ENCODE assay signal across 12 mouse cellular contexts in genomic region chr6:90541367-90541772, GRCm38 (mm10). TPM values are rescaled to one million over a fixed set of nuclear protein-coding genes. Genes with fewer than 3 reads are reported as not detected.
DNase-seq lines count a peak whose midpoint lies in the region; ATAC-seq and TF ChIP-seq lines count a peak whose summit lies in the region.
"Had no signal": no experiment of that assay in that cellular context is flagged by ENCODE, and none has a peak within 500 bp of the region (broad histone marks: within the 10 kb centered on the region; RNA-seq: fewer than 3 reads in every experiment).

No protein-coding gene starts in this region.

- no peak for DNase-seq in liver, adult 2 months (ENCODE audit: extremely low read depth, low read depth, low spot score)
- DNase-seq in midbrain, embryonic 10.5 days (ENCODE audit: low spot score), result no peak
- DNase-seq in frontal cortex, postnatal 10 days (ENCODE audit: low spot score in 2 of 2), result no peak
- no peak for DNase-seq in cerebellum, postnatal 36 days
- DNase-seq in heart, adult 11 months, result no peak
- DNase-seq: adrenal gland, adult 8-10 months; kidney, adult 18-20 months; kidney, postnatal 36 days had no signal

- H3K4me1 ChIP-seq in liver, adult 2 months (ENCODE audit: control insufficient read depth, insufficient read depth, low read length), result peaks cover 44% of the 10 kb centered on the region
- no peaks in the 10 kb centered on the region for H3K4me1 ChIP-seq in liver, embryonic 12.5 days
- no peaks in the 10 kb centered on the region; the same call in 1 of the 2 replicates for H3K4me1 ChIP-seq in forebrain, embryonic 16.5 days (replicated peaks; ENCODE audit: control insufficient read depth, insufficient read depth, low read length)
- peaks cover 30% of the 10 kb centered on the region for H3K4me1 ChIP-seq in midbrain, embryonic 10.5 days
- H3K4me1 ChIP-seq in neural tube, embryonic 14.5 days (ENCODE audit: control insufficient read depth, insufficient read depth, low read length), result no peaks in the 10 kb centered on the region

- no peaks in the 10 kb centered on the region for H3K9me3 ChIP-seq in liver, embryonic 12.5 days (replicated peaks)
- no peaks in the 10 kb centered on the region for H3K9me3 ChIP-seq in forebrain, embryonic 16.5 days (ENCODE audit: control insufficient read depth, low read length)
- no peaks in the 10 kb centered on the region for H3K9me3 ChIP-seq in midbrain, embryonic 10.5 days (replicated peaks)
- H3K9me3 ChIP-seq in neural tube, embryonic 14.5 days (ENCODE audit: control insufficient read depth, low read length), result no peaks in the 10 kb centered on the region

- no peaks in the 10 kb centered on the region for H3K27me3 ChIP-seq in liver, adult 2 months (ENCODE audit: control insufficient read depth, insufficient read depth, low read length)
- H3K27me3 ChIP-seq in liver, embryonic 12.5 days (replicated peaks), result peaks cover 7% of the 10 kb centered on the region
- H3K27me3 ChIP-seq in forebrain, embryonic 16.5 days (replicated peaks; ENCODE audit: control insufficient read depth, insufficient read depth, low read length), result no peaks in the 10 kb centered on the region
- peaks cover 4% of the 10 kb centered on the region; the same call in 1 of the 2 replicates for H3K27me3 ChIP-seq in midbrain, embryonic 10.5 days (ENCODE audit: low read depth, poor library complexity, severe bottlenecking)
- H3K27me3 ChIP-seq in neural tube, embryonic 14.5 days (ENCODE audit: control insufficient read depth, insufficient read depth, low read length), result no peaks in the 10 kb centered on the region

- no peak overlapping the region for H3K4me2 ChIP-seq in liver, embryonic 12.5 days
- no peak overlapping the region for H3K4me2 ChIP-seq in forebrain, embryonic 16.5 days (ENCODE audit: low read length)
- H3K4me2 ChIP-seq in neural tube, embryonic 14.5 days (ENCODE audit: low read depth, low read length), result no peak overlapping the region
- H3K4me2 ChIP-seq: liver, embryonic 11.5 days had no signal

- peak overlapping the region; percentile 65 for H3K9ac ChIP-seq in liver, adult 2 months (ENCODE audit: low read depth, low read length)
- no peak overlapping the region for H3K9ac ChIP-seq in liver, embryonic 12.5 days
- H3K9ac ChIP-seq in forebrain, embryonic 16.5 days (replicated peaks; ENCODE audit: low read depth, low read length), result no peak overlapping the region
- H3K9ac ChIP-seq in neural tube, embryonic 14.5 days (replicated peaks; ENCODE audit: low read depth, low read length), result no peak overlapping the region

- 49% methylated on average over 5 of the region's 5 CpGs for WGBS in liver, adult 2 months
- 62% methylated on average over 5 of the region's 5 CpGs for WGBS in liver, embryonic 12.5 days (ENCODE audit: insufficient replicate concordance)
- 24% methylated on average over 5 of the region's 5 CpGs for WGBS in forebrain, embryonic 16.5 days
- 35% methylated on average over 5 of the region's 5 CpGs for WGBS in midbrain, embryonic 10.5 days
- 28% methylated on average over 5 of the region's 5 CpGs for WGBS in neural tube, embryonic 14.5 days

- peak overlapping the region; percentile 95 for H3K27ac ChIP-seq in liver, adult 2 months (replicated peaks; ENCODE audit: insufficient read depth, low read depth, low read length)
- no peak overlapping the region for H3K27ac ChIP-seq in liver, embryonic 12.5 days
- H3K27ac ChIP-seq in forebrain, embryonic 16.5 days (ENCODE audit: low read length), result peak overlapping the region; percentile 70
- peak overlapping the region; percentile 88 for H3K27ac ChIP-seq in midbrain, embryonic 10.5 days (replicated peaks)
- peak overlapping the region; percentile 76 for H3K27ac ChIP-seq in neural tube, embryonic 14.5 days (ENCODE audit: low read depth, low read length)

- TF ChIP-seq CTCF in liver, adult 2 months (IDR thresholded peaks at IDR 0.05; ENCODE audit: low read depth, low read length), result no peak

- H3K79me2 ChIP-seq in liver, adult 2 months (ENCODE audit: control insufficient read depth, insufficient read depth, low read length), result peaks cover 7% of the 10 kb centered on the region; the same call in 1 of the 2 replicates

- H3K4me3 ChIP-seq in liver, adult 2 months (ENCODE audit: insufficient read depth, low read depth, low read length), result peak overlapping the region; percentile 20; the same call in 1 of the 2 replicates
- no peak overlapping the region for H3K4me3 ChIP-seq in liver, embryonic 12.5 days
- no peak overlapping the region for H3K4me3 ChIP-seq in forebrain, embryonic 16.5 days (replicated peaks; ENCODE audit: low read length)
- H3K4me3 ChIP-seq in midbrain, embryonic 10.5 days, result 0 out of 2 replicates have a peak overlapping the region, but pooled peaks have one; percentile 7
- no peak overlapping the region for H3K4me3 ChIP-seq in neural tube, embryonic 14.5 days (ENCODE audit: low read depth, low read length)

- ATAC-seq in liver, embryonic 12.5 days, result no peak
- ATAC-seq in forebrain, embryonic 16.5 days, result peak; percentile 77
- ATAC-seq in neural tube, embryonic 14.5 days (ENCODE audit: low read depth), result peak; percentile 78

- no peaks in the 10 kb centered on the region for H3K36me3 ChIP-seq in liver, adult 2 months (ENCODE audit: control insufficient read depth, insufficient read depth, low read length)
- H3K36me3 ChIP-seq in liver, embryonic 12.5 days, result no peaks in the 10 kb centered on the region
- no peaks in the 10 kb centered on the region for H3K36me3 ChIP-seq in forebrain, embryonic 16.5 days (ENCODE audit: control insufficient read depth, insufficient read depth)
- H3K36me3 ChIP-seq in midbrain, embryonic 10.5 days, result no peaks in the 10 kb centered on the region
- H3K36me3 ChIP-seq in neural tube, embryonic 14.5 days (ENCODE audit: control insufficient read depth, insufficient read depth, low read length), result no peaks in the 10 kb centered on the region

- no peak for TF ChIP-seq POLR2A in liver, adult 2 months (IDR thresholded peaks at IDR 0.05; ENCODE audit: extremely low read depth, insufficient read depth, low read length)

RNA-seq across cellular contexts. Expression of gene Aldh1l1, which starts 55.1 kb away (rescaled TPM):
- total RNA-seq in liver, adult 2 months (2014; rRNA removed), result 1,071 and 1,237 TPM in 2 replicates
- 834 and 897 TPM in 2 replicates for polyA plus RNA-seq in liver, adult 2 months (2012; rRNA removed)
- polyA plus RNA-seq in liver, embryonic 12.5 days (2016; fragmentation: Nextera tagmentation; extraction: Ambion mirVana), result 8.0 and 11.6 TPM in 2 replicates
- 33.3 and 38.0 TPM in 2 replicates for polyA plus RNA-seq in forebrain, embryonic 16.5 days (2015; fragmentation: Nextera tagmentation; extraction: Ambion mirVana)
- 2.7 and 3.7 TPM in 2 replicates for polyA plus RNA-seq in midbrain, embryonic 10.5 days (2016; fragmentation: Nextera tagmentation; extraction: Ambion mirVana)
- 53.3 and 53.5 TPM in 2 replicates for polyA plus RNA-seq in neural tube, embryonic 14.5 days (2014; fragmentation: Nextera tagmentation; extraction: Ambion mirVana)

Comparison
In these comparisons a context has a peak if more than half of its experiments do, and no peak if none do; other contexts are left out.
1. H3K4me3 ChIP-seq: peak in liver, adult 2 months (single experiment) and midbrain, embryonic 10.5 days (single experiment); none in liver, embryonic 12.5 days (single experiment), forebrain, embryonic 16.5 days (single experiment) and neural tube, embryonic 14.5 days (single experiment).
2. RNA of gene Aldh1l1, which starts 55.1 kb away (polyA plus RNA-seq): 834 to 897 TPM in liver, adult 2 months; 53.3 to 53.5 TPM in neural tube, embryonic 14.5 days, 33.3 to 38.0 TPM in forebrain, embryonic 16.5 days, 8.0 to 11.6 TPM in liver, embryonic 12.5 days and 2.7 to 3.7 TPM in midbrain, embryonic 10.5 days; every median in the first group is over 10 times any median in the second.